Mouse (Mus musculus): ENCODE data around the gene Prps1. TPM values are rescaled to one million over a fixed set of nuclear protein-coding genes. Genes with fewer than 3 reads are reported as not detected.
"Not testable (repeated sequence)": the region's sequence is repeated elsewhere in the genome, so short reads cannot be mapped to it uniquely, and the experiment has no call there.

The Prps1 gene
- polyA plus RNA-seq, 1 experiment from 2014 or later = 95.7 TPM

DNA sequence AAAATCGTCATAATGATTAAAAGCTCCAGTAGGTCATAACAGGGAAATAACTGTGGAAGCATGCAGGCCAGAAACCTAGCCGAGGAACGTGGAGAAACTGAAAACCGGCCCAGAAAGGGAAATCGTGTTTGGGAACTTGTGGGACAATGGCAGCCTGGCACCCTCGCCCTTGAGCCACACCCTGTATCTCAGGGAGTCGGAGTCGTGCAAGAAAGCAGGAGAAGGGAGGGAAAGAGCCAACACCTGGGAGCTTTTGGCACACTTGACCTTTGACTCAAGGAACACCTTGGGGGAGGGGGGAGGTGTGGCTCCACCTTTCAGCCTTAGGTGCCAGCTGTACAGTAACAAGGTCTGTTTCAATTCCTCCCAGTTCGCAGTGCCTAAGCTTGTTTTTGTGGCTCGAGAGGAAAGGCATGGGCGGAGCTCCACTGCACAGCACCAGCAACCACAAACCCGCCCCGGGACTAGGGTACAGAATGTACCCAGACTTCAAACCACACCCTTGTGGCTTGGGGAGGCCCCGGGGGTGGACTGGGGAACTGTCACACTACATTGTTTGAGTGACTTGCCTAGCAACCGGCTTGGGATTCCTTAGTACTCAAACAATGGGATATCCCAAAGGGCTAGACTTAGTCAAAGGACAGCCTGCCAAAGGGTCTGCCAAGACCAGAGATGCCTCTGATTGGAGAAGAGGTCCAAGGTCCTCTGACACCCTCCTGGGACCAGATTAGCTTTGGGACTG lies 49.3 kb downstream of the Prps1 start:
- DNase-seq (ENCODE audit: low spot score) = no peak
- no peaks in the 10 kb centered on the region for H3K36me3 ChIP-seq
- no peaks in the 10 kb centered on the region for H3K4me1 ChIP-seq
- H3K27ac ChIP-seq = no peak overlapping the region
- WGBS = 65% methylated on average over 15 of the region's 15 CpGs
- H3K9me3 ChIP-seq (replicated peaks) = no peaks in the 10 kb centered on the region
- peaks cover 88% of the 10 kb centered on the region for H3K27me3 ChIP-seq (ENCODE audit: low read depth, poor library complexity, severe bottlenecking)
- H3K4me3 ChIP-seq = no peak overlapping the region

GRCm38 (mm10) chrX:140506436-140507180 lies 50.2 kb downstream of the Prps1 start:
- WGBS = 86% methylated on average over 6 of the region's 6 CpGs
- no peak for DNase-seq (ENCODE audit: low spot score)
- no peaks in the 10 kb centered on the region for H3K9me3 ChIP-seq (replicated peaks)
- H3K36me3 ChIP-seq = no peaks in the 10 kb centered on the region
- H3K27me3 ChIP-seq (ENCODE audit: low read depth, poor library complexity, severe bottlenecking) = peaks cover 88% of the 10 kb centered on the region
- H3K27ac ChIP-seq = no peak overlapping the region
- no peak overlapping the region for H3K4me3 ChIP-seq
- peaks cover 5% of the 10 kb centered on the region for H3K4me1 ChIP-seq

GRCm38 (mm10) chrX:140507377-140507776 lies 51.0 kb downstream of the Prps1 start:
- no peaks in the 10 kb centered on the region for H3K9me3 ChIP-seq (replicated peaks)
- 94% methylated on average over 1 of the region's 1 CpGs for WGBS
- peaks cover 9% of the 10 kb centered on the region for H3K4me1 ChIP-seq
- no peak overlapping the region for H3K4me3 ChIP-seq
- no peaks in the 10 kb centered on the region for H3K36me3 ChIP-seq
- H3K27me3 ChIP-seq (ENCODE audit: low read depth, poor library complexity, severe bottlenecking) = peaks cover 88% of the 10 kb centered on the region
- no peak overlapping the region for H3K27ac ChIP-seq
- no peak for DNase-seq (ENCODE audit: low spot score)

- H3K9me3 ChIP-seq (replicated peaks); H3K36me3 ChIP-seq; DNase-seq (ENCODE audit: low spot score); H3K4me3 ChIP-seq; H3K27ac ChIP-seq; H3K4me1 ChIP-seq: not testable (repeated sequence)
- H3K27me3 ChIP-seq (ENCODE audit: low read depth, poor library complexity, severe bottlenecking) = peaks cover 90% of the 10 kb centered on the region
- WGBS = 92% methylated on average over 4 of the region's 4 CpGs
These were observed 52.4 kb downstream of the Prps1 start for GRCm38 (mm10) chrX:140508791-140509190.

- Histone ChIP-seq H3K27ac (no peak overlapping the region), H3K4me3 (no peak overlapping the region), H3K9me3 (replicated peaks) (no peaks in the 10 kb centered on the region), H3K27me3 (ENCODE audit: low read depth, poor library complexity, severe bottlenecking) (peaks cover 90% of the 10 kb centered on the region), H3K4me1 (peaks cover 9% of the 10 kb centered on the region), H3K36me3 (no peaks in the 10 kb centered on the region)
- 73% methylated on average over 6 of the region's 6 CpGs for WGBS
- no peak for DNase-seq (ENCODE audit: low spot score)
These were observed 53.4 kb downstream of the Prps1 start for GRCm38 (mm10) chrX:140509817-140510216.

- Histone ChIP-seq H3K27me3 (ENCODE audit: low read depth, poor library complexity, severe bottlenecking) (peaks cover 90% of the 10 kb centered on the region), H3K4me1 (peaks cover 9% of the 10 kb centered on the region), H3K27ac (peak overlapping the region; percentile 63), H3K9me3 (replicated peaks) (no peaks in the 10 kb centered on the region), H3K4me3 (peak overlapping the region; percentile 21; the same call in 1 of the 2 replicates), H3K36me3 (no peaks in the 10 kb centered on the region)
- WGBS = 30% methylated on average over 24 of the region's 24 CpGs
- peak; percentile 48 for DNase-seq (ENCODE audit: low spot score)
These were observed 54.5 kb downstream of the Prps1 start for GRCm38 (mm10) chrX:140510696-140511429.

- Histone ChIP-seq H3K4me1 (peaks cover 9% of the 10 kb centered on the region), H3K36me3 (no peaks in the 10 kb centered on the region), H3K9me3 (replicated peaks) (no peaks in the 10 kb centered on the region), H3K27ac (no peak overlapping the region), H3K27me3 (ENCODE audit: low read depth, poor library complexity, severe bottlenecking) (peaks cover 90% of the 10 kb centered on the region), H3K4me3 (no peak overlapping the region)
- WGBS = 49% methylated on average over 7 of the region's 7 CpGs
- no peak for DNase-seq (ENCODE audit: low spot score)
These were observed 55.6 kb downstream of the Prps1 start for GRCm38 (mm10) chrX:140511687-140512651.

GRCm38 (mm10) chrX:140513379-140513778 lies 57.0 kb downstream of the Prps1 start:
- peaks cover 90% of the 10 kb centered on the region for H3K27me3 ChIP-seq (ENCODE audit: low read depth, poor library complexity, severe bottlenecking)
- no peaks in the 10 kb centered on the region for H3K36me3 ChIP-seq
- WGBS = 87% methylated on average over 2 of the region's 2 CpGs

GRCm38 (mm10) chrX:140518351-140518750 lies 61.9 kb downstream of the Prps1 start:
- Histone ChIP-seq H3K9me3 (replicated peaks) (no peaks in the 10 kb centered on the region), H3K36me3 (no peaks in the 10 kb centered on the region), H3K4me1 (peaks cover 11% of the 10 kb centered on the region; the same call in 1 of the 2 replicates), H3K4me3 (no peak overlapping the region), H3K27me3 (ENCODE audit: low read depth, poor library complexity, severe bottlenecking) (peaks cover 100% of the 10 kb centered on the region), H3K27ac (no peak overlapping the region)
- WGBS = 86% methylated on average over 8 of the region's 8 CpGs
- DNase-seq (ENCODE audit: low spot score) = no peak

More at GRCm38 (mm10) chrX:140513379-140513778, 57.0 kb downstream of the Prps1 start:
- peaks cover 9% of the 10 kb centered on the region for H3K4me1 ChIP-seq
- H3K4me3 ChIP-seq = no peak overlapping the region
- no peak overlapping the region for H3K27ac ChIP-seq
- no peaks in the 10 kb centered on the region for H3K9me3 ChIP-seq (replicated peaks)
- DNase-seq (ENCODE audit: low spot score) = no peak

GRCm38 (mm10) chrX:140520146-140521102 lies 64.0 kb downstream of the Prps1 start:
- peak; percentile 84 for DNase-seq (ENCODE audit: low spot score)
- Histone ChIP-seq H3K4me3 (peak overlapping the region; percentile 35), H3K27ac (peak overlapping the region; percentile 66), H3K9me3 (replicated peaks) (no peaks in the 10 kb centered on the region), H3K36me3 (no peaks in the 10 kb centered on the region), H3K4me1 (peaks cover 11% of the 10 kb centered on the region; the same call in 1 of the 2 replicates), H3K27me3 (ENCODE audit: low read depth, poor library complexity, severe bottlenecking) (peaks cover 97% of the 10 kb centered on the region)
- 15% methylated on average over 25 of the region's 25 CpGs for WGBS

GRCm38 (mm10) chrX:140522071-140522765 lies 65.8 kb downstream of the Prps1 start:
- no peak for DNase-seq (ENCODE audit: low spot score)
- 54% methylated on average over 14 of the region's 14 CpGs for WGBS

More at GRCm38 (mm10) chrX:140522071-140522765, 65.8 kb downstream of the Prps1 start:
- H3K36me3 ChIP-seq = no peaks in the 10 kb centered on the region
- H3K4me1 ChIP-seq = peaks cover 11% of the 10 kb centered on the region; the same call in 1 of the 2 replicates
- no peak overlapping the region for H3K4me3 ChIP-seq
- peaks cover 97% of the 10 kb centered on the region for H3K27me3 ChIP-seq (ENCODE audit: low read depth, poor library complexity, severe bottlenecking)
- H3K9me3 ChIP-seq (replicated peaks) = no peaks in the 10 kb centered on the region
- H3K27ac ChIP-seq = peak overlapping the region; percentile 70

Measured in limb, embryonic 10.5 days (tissue).